Mouse (Mus musculus) neural tube, embryonic 12.5 days (tissue): ENCODE data around the gene 1190002N15Rik. TPM values are rescaled to one million over a fixed set of nuclear protein-coding genes. Genes with fewer than 3 reads are reported as not detected.

Experiments used
- ATAC-seq: fragments of 200-750 bp; cut with Nextera tagmentation; 2 replicates; pipeline ENCODE4 v1.8.0; 2017; ENCODE audit warnings: low read depth, mild to moderate bottlenecking, moderate TSS enrichment, moderate library complexity; ENCODE audit not compliant: low FRiP score
- H3K27ac ChIP-seq: fragments of 300-500 bp; sonication (generic); 2 replicates; pipeline ENCODE4 v1.5.1; 2016
- H3K27me3 ChIP-seq: fragments of 300-500 bp; sonication (generic); replicated peaks from 2 replicates; pipeline ENCODE4 v1.6.1; 2016; ENCODE audit warnings: mild to moderate bottlenecking
- H3K36me3 ChIP-seq: fragments of 300-500 bp; sonication (generic); 2 replicates; pipeline ENCODE4 v1.6.1; 2016; ENCODE audit warnings: mild to moderate bottlenecking
- H3K4me1 ChIP-seq: fragments of 300-500 bp; sonication (generic); 2 replicates; pipeline ENCODE4 v1.6.1; 2016
- H3K4me2 ChIP-seq: fragments of 300-500 bp; sonication (generic); replicated peaks from 2 replicates; pipeline ENCODE4 v1.6.1; 2016; ENCODE audit warnings: mild to moderate bottlenecking
- H3K4me3 ChIP-seq: fragments of 300-500 bp; sonication (generic); 2 replicates; pipeline ENCODE4 v1.5.1; 2016
- H3K9ac ChIP-seq: fragments of 300-500 bp; sonication (generic); 2 replicates; pipeline ENCODE4 v1.6.1; 2016; ENCODE audit warnings: mild to moderate bottlenecking
- H3K9me3 ChIP-seq: fragments of 300-500 bp; sonication (generic); 2 replicates; pipeline ENCODE4 v1.6.1; 2016; ENCODE audit warnings: mild to moderate bottlenecking
- WGBS: fragments of 180-500 bp; shearing (Covaris S2); methylation state at CpG from one replicate; pipeline ENCODE4 v1.1.7; 2016; 5-methylcytosine and 5-hydroxymethylcytosine counted together
- polyA plus RNA-seq: library from polyadenylated mRNA; unstranded; fragments of >200 nt; fragmentation: Nextera tagmentation; extraction: Ambion mirVana; gene quantifications from 2 replicates; pipeline ENCODE4 v1.2.1, GENCODE M21; 2016

Gene 1190002N15Rik
- polyA plus RNA-seq, 1 experiment from 2014 or later = 30.4 TPM

DNA sequence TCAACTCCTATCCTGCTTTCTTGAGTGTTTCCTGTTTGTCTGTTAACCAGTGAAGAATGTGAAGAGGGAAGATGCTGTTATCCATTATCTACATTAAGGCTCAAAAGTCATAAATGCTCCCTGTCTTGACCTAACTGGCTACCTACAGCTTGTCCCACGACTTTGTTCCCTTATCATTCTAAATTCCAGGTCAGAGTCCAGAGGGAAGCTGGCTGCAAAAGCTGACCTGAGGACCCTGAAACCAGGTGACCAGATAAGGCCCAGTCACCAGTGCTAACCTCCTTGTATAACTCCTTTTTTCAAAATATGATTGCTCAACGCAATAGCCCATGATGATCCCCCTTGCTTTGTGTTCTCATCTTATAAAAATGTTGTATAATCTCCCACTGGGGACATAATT lies 66.4 kb downstream of the 1190002N15Rik start:
- no peak for ATAC-seq
- Histone ChIP-seq H3K4me3 (no peak overlapping the region), H3K9ac (no peak overlapping the region), H3K27ac (no peak overlapping the region), H3K27me3 (no peaks in the 10 kb centered on the region), H3K9me3 (no peaks in the 10 kb centered on the region), H3K36me3 (no peaks in the 10 kb centered on the region), H3K4me1 (no peaks in the 10 kb centered on the region), H3K4me2 (no peak overlapping the region)
- WGBS = 62% methylated on average over 2 of the region's 2 CpGs

Other genes with a start within 250 kb of the 1190002N15Rik start
- gene Slc9a9, start 131.8 kb upstream of the 1190002N15Rik start, polyA plus RNA-seq = 6.4 and 8.6 TPM in 2 replicates